ENCODE assay signal across 37 mouse cellular contexts in the genomic region with DNA sequence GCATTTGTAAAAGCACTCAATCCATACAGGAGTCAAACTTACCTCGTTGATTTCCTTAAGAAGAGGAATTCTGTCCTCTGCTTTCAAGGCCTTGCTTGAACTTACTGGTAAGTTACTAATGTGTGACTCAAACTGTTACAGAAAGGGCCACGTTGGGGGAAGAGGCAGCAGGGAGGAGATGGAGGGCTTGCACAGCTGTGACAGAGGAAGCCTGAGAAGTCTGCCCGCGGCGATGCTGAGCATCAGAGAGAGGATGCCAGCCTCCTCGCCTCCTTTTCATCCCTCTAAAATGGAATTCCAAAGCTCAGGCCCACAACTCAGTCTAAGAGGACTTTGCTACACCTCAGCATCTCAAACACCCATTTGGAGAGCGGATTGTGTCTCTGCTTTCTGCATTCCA. TPM values are rescaled to one million over a fixed set of nuclear protein-coding genes. Genes with fewer than 3 reads are reported as not detected.
"Had no signal": no experiment of that assay in that cellular context is flagged by ENCODE, and none has a peak within 500 bp of the region (broad histone marks: within the 10 kb centered on the region; RNA-seq: fewer than 3 reads in every experiment).

No protein-coding gene starts in this region.

- H3K36me3 ChIP-seq: heart, embryonic 13.5 days; heart, embryonic 15.5 days; hindbrain, embryonic 10.5 days; hindbrain, embryonic 12.5 days; intestine, embryonic 15.5 days; kidney, embryonic 15.5 days; limb, embryonic 10.5 days; limb, embryonic 12.5 days had no signal

- H3K4me2 ChIP-seq: heart, embryonic 11.5 days; heart, embryonic 13.5 days; heart, embryonic 15.5 days; hindbrain, embryonic 12.5 days; hindbrain, embryonic 14.5 days; intestine, embryonic 15.5 days; kidney, embryonic 15.5 days; limb, embryonic 12.5 days had no signal

- DNase-seq: gastrocnemius, adult 2 months; gastrocnemius, postnatal 10 days; gastrocnemius, postnatal 25 days; heart, adult 2 months; heart, postnatal 14 days; heart, postnatal 4 days; kidney, adult 2 months; kidney, adult 9 months; kidney, postnatal 14 days; kidney, postnatal 36 days; layer of hippocampus, adult 9-11 months; layer of hippocampus, postnatal 36 days; liver had no signal

- H3K27ac ChIP-seq: gastrocnemius, adult 2 months; heart, adult 2 months; heart, embryonic 13.5 days; heart, embryonic 15.5 days; hindbrain, embryonic 10.5 days; hindbrain, embryonic 12.5 days; hindbrain, embryonic 14.5 days; intestine, embryonic 15.5 days; kidney, embryonic 15.5 days; kidney, postnatal 0 days; limb, embryonic 10.5 days; limb, embryonic 12.5 days had no signal

- H3K4me3 ChIP-seq: gastrocnemius, adult 2 months; heart, adult 2 months; heart, embryonic 13.5 days; heart, embryonic 15.5 days; hindbrain, embryonic 10.5 days; hindbrain, embryonic 12.5 days; intestine, embryonic 15.5 days; kidney, embryonic 15.5 days; limb, embryonic 10.5 days; limb, embryonic 12.5 days had no signal

- H3K4me1 ChIP-seq: intestine, embryonic 15.5 days had no signal

- H3K9ac ChIP-seq: heart, embryonic 13.5 days; heart, embryonic 15.5 days; hindbrain, embryonic 12.5 days; hindbrain, embryonic 14.5 days; intestine, embryonic 15.5 days; kidney, embryonic 15.5 days; limb, embryonic 12.5 days had no signal

- H3K9me3 ChIP-seq: heart, embryonic 13.5 days; heart, embryonic 15.5 days; hindbrain, embryonic 10.5 days; hindbrain, embryonic 12.5 days; intestine, embryonic 15.5 days; kidney, embryonic 15.5 days; limb, embryonic 10.5 days; limb, embryonic 12.5 days had no signal

- ATAC-seq: inflammation-experienced regulatory T-cells, adult 6 months; intestine, postnatal 0 days had no signal

- H3K27me3 ChIP-seq: hindbrain, embryonic 12.5 days; intestine, embryonic 15.5 days; kidney, embryonic 15.5 days; limb, embryonic 12.5 days had no signal

RNA-seq across cellular contexts. Expression of a gene that starts 39.3 kb away (rescaled TPM):
- total RNA-seq: gastrocnemius, adult 2 months; gastrocnemius, postnatal 10 days; gastrocnemius, postnatal 4 days; granulocyte monocyte progenitor cell, adult 5-6 weeks; heart, adult 2 months; heart, postnatal 14 days; heart, postnatal 4 days; layer of hippocampus, adult 18-20 months; layer of hippocampus, adult 8-10 months; layer of hippocampus, postnatal 36 days; left cerebral cortex, adult 18-20 months; left cerebral cortex, adult 8-10 months; left cerebral cortex, postnatal 10 days; left cerebral cortex, postnatal 25 days had no signal
- polyA plus RNA-seq: forebrain, embryonic 16.5 days; heart, embryonic 11.5 days; heart, embryonic 15.5 days; heart, postnatal 0 days; hindbrain, embryonic 10.5 days; hindbrain, embryonic 12.5 days; hindbrain, embryonic 14.5 days; hindbrain, embryonic 16.5 days; inflammation-experienced regulatory T-cells, adult 6 months; limb, embryonic 10.5 days; limb, embryonic 12.5 days had no signal
